Mouse (Mus musculus) liver, adult 2 months (tissue): ENCODE data around the gene Acot3. TPM values are rescaled to one million over a fixed set of nuclear protein-coding genes. Genes with fewer than 3 reads are reported as not detected.
"Not testable (repeated sequence)": the region's sequence is repeated elsewhere in the genome, so short reads cannot be mapped to it uniquely, and the experiment has no call there.

Experiments used
- DNase-seq: peaks from one replicate; pipeline ENCODE4 v3.0.0-alpha.2; 2011; ENCODE audit warnings: low read depth, low spot score; ENCODE audit errors: extremely low read depth
- H3K27ac ChIP-seq: fragments of 200-500 bp; replicated peaks from 2 replicates; pipeline ENCODE4 v1.5.1; 2012; ENCODE audit warnings: low read depth, mild to moderate bottlenecking, control low read depth, inconsistent platforms, low read length; ENCODE audit not compliant: insufficient read depth
- H3K27me3 ChIP-seq: fragments of 200-500 bp; 2 replicates; pipeline ENCODE4 v1.6.1; 2012; ENCODE audit warnings: mild to moderate bottlenecking, moderate library complexity, low read length, inconsistent platforms; ENCODE audit not compliant: control insufficient read depth, insufficient read depth
- H3K36me3 ChIP-seq: fragments of 200-500 bp; 2 replicates; pipeline ENCODE4 v1.6.1; 2012; ENCODE audit warnings: low read length, inconsistent platforms; ENCODE audit not compliant: control insufficient read depth, insufficient read depth
- H3K4me1 ChIP-seq: fragments of 200-500 bp; 2 replicates; pipeline ENCODE4 v1.6.1; 2011; ENCODE audit warnings: low read length; ENCODE audit not compliant: control insufficient read depth, insufficient read depth
- H3K4me3 ChIP-seq: fragments of 200-500 bp; 2 replicates; pipeline ENCODE4 v1.5.1; 2011; ENCODE audit warnings: low read depth, mild to moderate bottlenecking, control low read depth, low read length, moderate library complexity; ENCODE audit not compliant: insufficient read depth
- H3K79me2 ChIP-seq: fragments of 200-500 bp; 2 replicates; pipeline ENCODE4 v1.6.1; 2012; ENCODE audit warnings: inconsistent platforms, mild to moderate bottlenecking, low read length, moderate library complexity; ENCODE audit not compliant: control insufficient read depth, insufficient read depth
- H3K9ac ChIP-seq: fragments of 200-500 bp; 2 replicates; pipeline ENCODE4 v1.6.1; 2012; ENCODE audit warnings: low read depth, mild to moderate bottlenecking, control low read depth, inconsistent platforms, low read length
- CTCF ChIP-seq: fragments of 200-500 bp; IDR thresholded peaks from 2 replicates; pipeline ENCODE4 v1.5.1; 2011; ENCODE audit warnings: low read depth, low read length, control low read depth
- POLR2A ChIP-seq: fragments of 200-500 bp; IDR thresholded peaks from 2 replicates; pipeline ENCODE4 v1.6.1; 2011; ENCODE audit warnings: low read length, control low read depth; ENCODE audit not compliant: insufficient read depth; ENCODE audit errors: extremely low read depth
- WGBS: fragments of 180-500 bp; shearing (Covaris S2); methylation state at CpG from one replicate; pipeline ENCODE4 v1.1.7; 2018; 5-methylcytosine and 5-hydroxymethylcytosine counted together
- polyA plus RNA-seq: library from polyadenylated mRNA; depleted of rRNA; stranded (reverse); fragments of >200 nt; gene quantifications from 2 replicates; pipeline ENCODE4 v1.2.3, GENCODE M21; 2012
- total RNA-seq: library from RNA; depleted of rRNA; stranded (reverse); fragments of >200 nt; gene quantifications from 2 replicates; pipeline ENCODE4 v1.2.3, GENCODE M21; 2014

Gene Acot3
- total and polyA plus RNA-seq, 2 experiments: 33.7 to 58.2 TPM

GRCm38 (mm10) chr12:84034108-84034507 is 17.8 kb upstream of the Acot3 start:
- H3K79me2 ChIP-seq: no peaks in the 10 kb centered on the region
- H3K27ac ChIP-seq: no peak overlapping the region
- no peak overlapping the region for H3K4me3 ChIP-seq
- no peaks in the 10 kb centered on the region for H3K36me3 ChIP-seq
- peak; percentile 88 for DNase-seq
- WGBS: 38% methylated on average over 4 of the region's 4 CpGs
- H3K27me3 ChIP-seq: no peaks in the 10 kb centered on the region
- TF ChIP-seq CTCF (no peak), POLR2A (no peak)
- H3K9ac ChIP-seq: no peak overlapping the region
- H3K4me1 ChIP-seq: peaks cover 16% of the 10 kb centered on the region

- not testable (repeated sequence) for H3K36me3 ChIP-seq, H3K27me3 ChIP-seq, H3K79me2 ChIP-seq
- DNase-seq: peak; percentile 96
- Histone ChIP-seq H3K4me1 (peaks cover 31% of the 10 kb centered on the region), H3K27ac (peak within 1 kb of the TSS; percentile 80), H3K4me3 (peak within 1 kb of the TSS; percentile 59), H3K9ac (peak within 1 kb of the TSS; percentile 89)
- WGBS: 10% methylated on average over 32 of the region's 32 CpGs
- TF ChIP-seq POLR2A: 0 out of 2 replicates have a peak, but pooled peaks have one; percentile 46
Measured at GRCm38 (mm10) chr12:84038241-84038640, 13.7 kb upstream of the Acot3 start, which contains the start of gene Acot4. Gene Acot4 (plus strand): TSS chr12:84038379.

- DNase-seq: peak; percentile 72
- Histone ChIP-seq H3K4me1 (peaks cover 31% of the 10 kb centered on the region), H3K27ac (peak within 1 kb of the TSS; percentile 80), H3K9ac (peak within 1 kb of the TSS; percentile 89), H3K4me3 (peak within 1 kb of the TSS; percentile 59)
- H3K27me3 ChIP-seq, H3K79me2 ChIP-seq, H3K36me3 ChIP-seq: not testable (repeated sequence)
- WGBS: under 1% methylated on average over 39 of the region's 39 CpGs
Measured at GRCm38 (mm10) chr12:84038691-84039111, 13.2 kb upstream of the Acot3 start, which contains the start of gene Gm49366. Gene Gm49366 (plus strand): TSS chr12:84038935.

GRCm38 (mm10) chr12:84042248-84042647 is 9.7 kb upstream of the Acot3 start:
- peak; percentile 99 for DNase-seq
- peak overlapping the region; percentile 77 for H3K27ac ChIP-seq
- peak overlapping the region; percentile 48; the same call in 1 of the 2 replicates for H3K9ac ChIP-seq
- H3K79me2 ChIP-seq: peaks cover 2% of the 10 kb centered on the region; the same call in 1 of the 2 replicates
- H3K4me1 ChIP-seq: peaks cover 33% of the 10 kb centered on the region
- H3K27me3 ChIP-seq: no peaks in the 10 kb centered on the region
- TF ChIP-seq CTCF (no peak), POLR2A (no peak)
- peaks cover 4% of the 10 kb centered on the region; the same call in 1 of the 2 replicates for H3K36me3 ChIP-seq
- no peak overlapping the region for H3K4me3 ChIP-seq
- 18% methylated on average over 5 of the region's 5 CpGs for WGBS

- peaks cover 4% of the 10 kb centered on the region; the same call in 1 of the 2 replicates for H3K36me3 ChIP-seq
- peaks cover 2% of the 10 kb centered on the region; the same call in 1 of the 2 replicates for H3K79me2 ChIP-seq
- peaks cover 27% of the 10 kb centered on the region for H3K4me1 ChIP-seq
- H3K9ac ChIP-seq: no peak overlapping the region
- 21% methylated on average over 2 of the region's 2 CpGs for WGBS
- no peak for TF ChIP-seq CTCF
- TF ChIP-seq POLR2A: no peak
- H3K4me3 ChIP-seq: no peak overlapping the region
- peak; percentile 91 for DNase-seq
- no peak overlapping the region for H3K27ac ChIP-seq
- no peaks in the 10 kb centered on the region for H3K27me3 ChIP-seq
Measured at GRCm38 (mm10) chr12:84044045-84044444, 7.9 kb upstream of the Acot3 start.

GRCm38 (mm10) chr12:84046906-84047305 is 5.0 kb upstream of the Acot3 start:
- no peak for DNase-seq
- Histone ChIP-seq H3K27me3 (no peaks in the 10 kb centered on the region), H3K4me1 (peaks cover 16% of the 10 kb centered on the region), H3K27ac (no peak overlapping the region), H3K4me3 (no peak overlapping the region), H3K36me3 (peaks cover 4% of the 10 kb centered on the region; the same call in 1 of the 2 replicates), H3K79me2 (peaks cover 2% of the 10 kb centered on the region; the same call in 1 of the 2 replicates), H3K9ac (no peak overlapping the region)
- 96% methylated on average over 1 of the region's 1 CpGs for WGBS
- no peak for TF ChIP-seq CTCF
- no peak for TF ChIP-seq POLR2A

- H3K79me2 ChIP-seq, H3K27me3 ChIP-seq, H3K9ac ChIP-seq, H3K4me3 ChIP-seq, H3K4me1 ChIP-seq, H3K36me3 ChIP-seq, H3K27ac ChIP-seq: not testable (repeated sequence)
- WGBS: 35% methylated on average over 5 of the region's 5 CpGs
- peak; percentile 91 for DNase-seq
Measured at GRCm38 (mm10) chr12:84050744-84051143, 1.2 kb upstream of the Acot3 start.
